Mouse (Mus musculus) kidney, embryonic 14.5 days (tissue): Measurements from ENCODE around the gene Mrgpre. TPM values are rescaled to one million over a fixed set of nuclear protein-coding genes. Genes with fewer than 3 reads are reported as not detected.

Experiments
- ATAC-seq: fragments of 200-750 bp; cut with Nextera tagmentation; 2 replicates; pipeline ENCODE4 v1.8.0; 2017; ENCODE audit warnings: moderate number of reproducible peaks, mild to moderate bottlenecking, moderate TSS enrichment, moderate library complexity; ENCODE audit not compliant: low FRiP score, low TSS enrichment
- H3K27ac ChIP-seq: fragments of 300-500 bp; sonication (generic); 2 replicates; pipeline ENCODE4 v1.5.1; 2014; ENCODE audit warnings: low read depth, mild to moderate bottlenecking, low read length, moderate library complexity, mixed read lengths
- H3K27me3 ChIP-seq: fragments of 300-500 bp; sonication (generic); 2 replicates; pipeline ENCODE4 v1.6.1; 2014; ENCODE audit warnings: mild to moderate bottlenecking, low read length; ENCODE audit not compliant: control insufficient read depth, insufficient read depth
- H3K36me3 ChIP-seq: fragments of 300-500 bp; sonication (generic); 2 replicates; pipeline ENCODE4 v1.6.1; 2014; ENCODE audit warnings: low read length, mixed read lengths; ENCODE audit not compliant: control insufficient read depth, insufficient read depth
- H3K4me1 ChIP-seq: fragments of 300-500 bp; sonication (generic); 2 replicates; pipeline ENCODE4 v1.6.1; 2014; ENCODE audit warnings: low read length, mixed read lengths; ENCODE audit not compliant: control insufficient read depth, insufficient read depth
- H3K4me2 ChIP-seq: fragments of 300-500 bp; sonication (generic); replicated peaks from 2 replicates; pipeline ENCODE4 v1.6.1; 2014; ENCODE audit warnings: low read depth, mild to moderate bottlenecking, low read length
- H3K4me3 ChIP-seq: fragments of 300-500 bp; sonication (generic); 2 replicates; pipeline ENCODE4 v1.5.1; 2014; ENCODE audit warnings: mild to moderate bottlenecking, low read length
- H3K9ac ChIP-seq: fragments of 300-500 bp; sonication (generic); 2 replicates; pipeline ENCODE4 v1.6.1; 2014; ENCODE audit warnings: low read depth, mild to moderate bottlenecking, low read length, moderate library complexity
- H3K9me3 ChIP-seq: fragments of 300-500 bp; sonication (generic); 2 replicates; pipeline ENCODE4 v1.6.1; 2016; ENCODE audit warnings: low read length; ENCODE audit not compliant: control insufficient read depth
- WGBS: fragments of 180-500 bp; shearing (Covaris S2); extraction: QIAGEN DNeasy Blood & Tissue Kit; methylation state at CpG from one replicate; pipeline ENCODE4 v1.1.7; 2014; 5-methylcytosine and 5-hydroxymethylcytosine counted together
- microRNA-seq: library from miRNA; unstranded; fragments of <30 nt; microRNA quantifications from one replicate; pipeline ENCODE4, GENCODE M21; 2016
- polyA plus RNA-seq: library from polyadenylated mRNA; unstranded; fragments of >200 nt; fragmentation: Nextera tagmentation; extraction: Ambion mirVana; gene quantifications from 2 replicates; pipeline ENCODE4 v1.2.1, GENCODE M21; 2014

Gene Mrgpre
- polyA plus RNA-seq, 1 experiment from 2014 or later = 1.8 TPM

DNA sequence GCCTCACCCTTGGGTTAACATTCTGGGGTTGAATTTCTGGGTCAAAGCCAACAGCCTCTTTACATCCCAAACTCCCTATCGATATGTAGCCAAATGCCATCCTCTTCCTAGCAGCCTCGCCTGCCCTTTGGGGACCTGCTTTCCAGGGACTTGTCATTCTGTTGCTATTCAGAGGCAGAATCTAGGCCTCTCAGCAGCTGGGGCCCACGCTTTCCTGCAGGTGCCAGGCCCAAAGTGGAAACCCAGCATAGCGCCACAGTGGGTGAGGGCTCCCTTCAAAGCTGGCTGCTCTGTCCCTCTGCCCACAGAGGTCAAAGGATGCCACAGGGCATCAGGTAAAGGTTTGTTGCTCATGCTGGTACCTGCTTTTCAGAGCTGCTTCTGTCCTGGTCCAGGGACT, 50.6 kb downstream of the Mrgpre start:
- no peak overlapping the region for H3K27ac ChIP-seq
- 90% methylated on average over 4 of the region's 4 CpGs for WGBS
- no peak overlapping the region for H3K9ac ChIP-seq
- peaks cover 17% of the 10 kb centered on the region for H3K4me1 ChIP-seq
- no peaks in the 10 kb centered on the region for H3K9me3 ChIP-seq
- no peak overlapping the region for H3K4me2 ChIP-seq
- H3K27me3 ChIP-seq = no peaks in the 10 kb centered on the region
- ATAC-seq = no peak
- H3K4me3 ChIP-seq = no peak overlapping the region
- no peaks in the 10 kb centered on the region; the same call in 1 of the 2 replicates for H3K36me3 ChIP-seq

DNA sequence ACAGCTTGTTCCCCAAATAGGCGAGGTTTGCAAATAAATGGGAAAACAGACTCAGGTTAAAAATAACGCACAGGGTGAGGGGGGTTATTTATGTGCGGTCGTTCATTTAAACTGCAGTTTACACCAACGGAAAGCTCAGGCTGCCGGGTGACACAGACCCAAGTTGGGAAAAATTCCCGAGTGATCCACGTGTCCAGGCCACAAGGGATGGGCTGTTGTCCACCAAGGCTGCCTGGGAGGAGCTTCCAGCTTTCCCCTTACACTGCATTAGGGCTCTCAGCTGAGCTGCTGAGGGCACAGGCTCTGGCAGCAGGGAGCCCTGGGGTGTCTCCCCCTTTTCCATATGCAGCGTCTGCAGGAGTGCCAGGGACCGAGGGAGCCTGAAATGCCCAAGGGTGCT, 54.4 kb downstream of the Mrgpre start:
- 56% methylated on average over 10 of the region's 10 CpGs for WGBS
- Histone ChIP-seq H3K4me2 (no peak overlapping the region), H3K27ac (no peak overlapping the region), H3K9me3 (no peaks in the 10 kb centered on the region), H3K4me3 (no peak overlapping the region), H3K27me3 (no peaks in the 10 kb centered on the region), H3K9ac (no peak overlapping the region), H3K4me1 (peaks cover 6% of the 10 kb centered on the region; the same call in 1 of the 2 replicates), H3K36me3 (no peaks in the 10 kb centered on the region; the same call in 1 of the 2 replicates)
- no peak for ATAC-seq

Small RNA genes lying within 50 kb of the gene (microRNA-seq; reads per million reads assigned to microRNA genes)
- not detected for gene Gm22064

Other genes starting within 250 kb of the Mrgpre start
- gene Nap1l4, start 235.4 kb downstream of the Mrgpre start, polyA plus RNA-seq = 138 and 158 TPM in 2 replicates
- gene Cars, start 184.4 kb downstream of the Mrgpre start, polyA plus RNA-seq = 47.0 and 64.4 TPM in 2 replicates
- 0.37 and 0.69 TPM in 2 replicates for gene Tnfrsf26, start 155.8 kb downstream of the Mrgpre start, polyA plus RNA-seq
- 15.1 and 15.7 TPM in 2 replicates for gene Tnfrsf22, start 134.8 kb downstream of the Mrgpre start, polyA plus RNA-seq
- 0.84 and 1.7 TPM in 2 replicates for gene Tnfrsf23, start 98.6 kb downstream of the Mrgpre start, polyA plus RNA-seq
- 18.7 and 30.7 TPM in 2 replicates for gene Osbpl5, start 27.5 kb downstream of the Mrgpre start, polyA plus RNA-seq
- gene Mrgprg, start 17.5 kb downstream of the Mrgpre start, polyA plus RNA-seq = not detected in 2 replicates
- 5.2 and 9.6 TPM in 2 replicates for gene Nadsyn1, start 38.3 kb upstream of the Mrgpre start, polyA plus RNA-seq
- gene Dhcr7, start 38.6 kb upstream of the Mrgpre start, polyA plus RNA-seq = 25.5 and 42.5 TPM in 2 replicates
- gene Gm498, start 82.3 kb upstream of the Mrgpre start, polyA plus RNA-seq = not detected in 2 replicates
- 2.6 and 3.3 TPM in 2 replicates for gene Shank2, start 217.4 kb upstream of the Mrgpre start, polyA plus RNA-seq